ENCODE assay signal across 19 mouse cellular contexts in the genomic region with DNA sequence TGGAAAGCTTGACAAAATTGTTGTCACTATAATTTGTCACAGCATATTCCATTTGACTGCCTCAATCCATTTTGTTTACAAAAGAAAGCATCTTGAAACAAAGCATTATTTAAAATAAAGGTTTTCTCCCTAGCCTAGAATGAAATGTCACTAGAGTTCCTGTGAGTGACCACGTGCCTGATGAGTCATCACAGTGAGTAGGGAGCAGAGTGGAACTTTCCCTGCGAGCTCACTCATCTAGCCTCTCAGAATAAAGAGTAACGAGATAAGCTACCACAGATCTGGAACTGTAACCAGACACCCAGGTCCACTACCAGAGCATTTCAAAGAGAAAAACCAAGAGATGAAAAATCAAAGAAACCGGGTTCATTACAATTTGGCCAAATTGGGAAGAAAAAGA.
DNase-seq lines count a peak whose midpoint lies in the region; ATAC-seq and TF ChIP-seq lines count a peak whose summit lies in the region.
"Had no signal": no experiment of that assay in that cellular context is flagged by ENCODE, and none has a peak within 500 bp of the region (broad histone marks: within the 10 kb centered on the region; RNA-seq: fewer than 3 reads in every experiment).

No protein-coding gene starts in this region.

- H3K9me3 ChIP-seq in intestine, postnatal 0 days (ENCODE audit: control insufficient read depth) = no peaks in the 10 kb centered on the region
- H3K9me3 ChIP-seq in liver, embryonic 11.5 days (ENCODE audit: control insufficient read depth, low read length) = no peaks in the 10 kb centered on the region
- H3K9me3 ChIP-seq: embryonic facial prominence, embryonic 15.5 days; kidney, embryonic 15.5 days; limb, embryonic 12.5 days; liver, embryonic 15.5 days; neural tube, embryonic 15.5 days had no signal

- H3K4me3 ChIP-seq in intestine, postnatal 0 days (ENCODE audit: low read depth, low read length) = no peak overlapping the region
- no peak overlapping the region for H3K4me3 ChIP-seq in liver, embryonic 11.5 days (ENCODE audit: low read depth, low read length)
- H3K4me3 ChIP-seq: embryonic facial prominence, embryonic 15.5 days; kidney, embryonic 15.5 days; limb, embryonic 12.5 days; liver, embryonic 15.5 days; neural tube, embryonic 15.5 days had no signal

- intact Hi-C loops in heart, postnatal 14 days (cut with DNase I) = no loop called here

- H3K4me2 ChIP-seq in intestine, postnatal 0 days (replicated peaks; ENCODE audit: low read depth) = no peak overlapping the region
- no peak overlapping the region for H3K4me2 ChIP-seq in liver, embryonic 11.5 days
- H3K4me2 ChIP-seq: embryonic facial prominence, embryonic 15.5 days; kidney, embryonic 15.5 days; limb, embryonic 12.5 days; liver, embryonic 15.5 days; neural tube, embryonic 15.5 days had no signal

- WGBS in intestine, postnatal 0 days = 32% methylated on average over 4 of the region's 4 CpGs
- 25% methylated on average over 4 of the region's 4 CpGs for WGBS in liver, embryonic 11.5 days

- ATAC-seq in intestine, postnatal 0 days = no peak
- ATAC-seq in liver, embryonic 11.5 days (replicated peaks; ENCODE audit: low FRiP score) = no peak

- DNase-seq in heart, adult 18-20 months = peak; percentile 3 to 10
- no peak for DNase-seq in heart, postnatal 14 days
- peak; percentile 12 for DNase-seq in adipocyte (ENCODE audit: low spot score)
- DNase-seq in lung, adult 18-20 months = peak; percentile 51 to 59
- DNase-seq in lung, postnatal 4 days = peak; percentile 14 to 24
- no peak for DNase-seq in cerebellum, postnatal 4 days (ENCODE audit: low spot score in 2 of 2)
- DNase-seq in liver, embryonic 11.5 days (ENCODE audit: low spot score) = no peak
- DNase-seq: B cell, adult 2 months; cerebellum, adult 2 months; heart, adult 11 months; heart, postnatal 4 days; retina, postnatal 1 day; thymus, postnatal 14 days had no signal

- no peak overlapping the region for H3K9ac ChIP-seq in intestine, postnatal 0 days (ENCODE audit: low read depth, low read length)
- H3K9ac ChIP-seq in liver, embryonic 11.5 days (ENCODE audit: low read depth, low read length) = no peak overlapping the region
- H3K9ac ChIP-seq: embryonic facial prominence, embryonic 15.5 days; kidney, embryonic 15.5 days; limb, embryonic 12.5 days; liver, embryonic 15.5 days; neural tube, embryonic 15.5 days had no signal

- no peaks in the 10 kb centered on the region for H3K36me3 ChIP-seq in intestine, postnatal 0 days (ENCODE audit: control insufficient read depth, insufficient read depth)
- H3K36me3 ChIP-seq in liver, embryonic 11.5 days (ENCODE audit: control insufficient read depth, insufficient read depth, low read length) = no peaks in the 10 kb centered on the region
- H3K36me3 ChIP-seq: embryonic facial prominence, embryonic 15.5 days; kidney, embryonic 15.5 days; limb, embryonic 12.5 days; liver, embryonic 15.5 days; neural tube, embryonic 15.5 days had no signal

- H3K4me1 ChIP-seq in intestine, postnatal 0 days (replicated peaks; ENCODE audit: control insufficient read depth, insufficient read depth, low read length) = no peaks in the 10 kb centered on the region
- H3K4me1 ChIP-seq in liver, embryonic 11.5 days (replicated peaks; ENCODE audit: control insufficient read depth, insufficient read depth, low read length) = no peaks in the 10 kb centered on the region
- H3K4me1 ChIP-seq: embryonic facial prominence, embryonic 15.5 days; kidney, embryonic 15.5 days; limb, embryonic 12.5 days; liver, embryonic 15.5 days; neural tube, embryonic 15.5 days had no signal

- TF ChIP-seq CTCF in intestine, postnatal 0 days (IDR thresholded peaks at IDR 0.05; ENCODE audit: low read depth) = no peak

- no peaks in the 10 kb centered on the region for H3K27me3 ChIP-seq in intestine, postnatal 0 days (replicated peaks; ENCODE audit: control insufficient read depth, insufficient read depth, low read length)
- no peaks in the 10 kb centered on the region for H3K27me3 ChIP-seq in liver, embryonic 11.5 days (replicated peaks; ENCODE audit: control insufficient read depth, insufficient read depth, low read length)
- H3K27me3 ChIP-seq: embryonic facial prominence, embryonic 15.5 days; kidney, embryonic 15.5 days; limb, embryonic 12.5 days; liver, embryonic 15.5 days; neural tube, embryonic 15.5 days had no signal

- H3K27ac ChIP-seq in intestine, postnatal 0 days (ENCODE audit: low read depth, low read length) = no peak overlapping the region
- H3K27ac ChIP-seq in liver, embryonic 11.5 days (ENCODE audit: low read depth, low read length) = no peak overlapping the region
- H3K27ac ChIP-seq: embryonic facial prominence, embryonic 15.5 days; kidney, embryonic 15.5 days; limb, embryonic 12.5 days; liver, embryonic 15.5 days; neural tube, embryonic 15.5 days had no signal

Comparison
In these comparisons a context has a peak if more than half of its experiments do, and no peak if none do; other contexts are left out.
1. DNase-seq: peak in heart, adult 18-20 months (2 of 2), adipocyte (single experiment), lung, adult 18-20 months (2 of 2) and lung, postnatal 4 days (2 of 2); none in heart, postnatal 14 days (0 of 2), cerebellum, postnatal 4 days (0 of 2) and liver, embryonic 11.5 days (single experiment).